ENCODE assay signal across 20 mouse cellular contexts in genomic region chrX:46538717-46539116, GRCm38 (mm10).
A peak's percentile ranks its signal among the peaks of the same experiment; 100 is the strongest.
DNase-seq lines count a peak whose midpoint lies in the region; ATAC-seq lines count a peak whose summit lies in the region.
"Had no signal": no experiment of that assay in that cellular context is flagged by ENCODE, and none has a peak within 500 bp of the region (broad histone marks: within the 10 kb centered on the region; RNA-seq: fewer than 3 reads in every experiment).

No protein-coding gene starts in this region.

- no peak overlapping the region for H3K4me2 ChIP-seq in forebrain, embryonic 13.5 days
- no peak overlapping the region for H3K4me2 ChIP-seq in forebrain, embryonic 12.5 days
- no peak overlapping the region for H3K4me2 ChIP-seq in forebrain, embryonic 15.5 days (replicated peaks)
- H3K4me2 ChIP-seq: embryonic facial prominence, embryonic 12.5 days had no signal

- H3K9me3 ChIP-seq in forebrain, embryonic 13.5 days (replicated peaks): no peaks in the 10 kb centered on the region
- no peaks in the 10 kb centered on the region for H3K9me3 ChIP-seq in forebrain, embryonic 12.5 days
- no peaks in the 10 kb centered on the region for H3K9me3 ChIP-seq in forebrain, embryonic 15.5 days
- no peaks in the 10 kb centered on the region for H3K9me3 ChIP-seq in forebrain, embryonic 10.5 days
- H3K9me3 ChIP-seq: embryonic facial prominence, embryonic 10.5 days; embryonic facial prominence, embryonic 12.5 days; G1E had no signal

- ATAC-seq in forebrain, embryonic 13.5 days: peak; percentile 41; the same call in 1 of the 2 replicates
- no peak for ATAC-seq in forebrain, embryonic 12.5 days (ENCODE audit: low FRiP score)
- ATAC-seq in forebrain, embryonic 15.5 days (replicated peaks): peak; percentile 48; the same call in 1 of the 2 replicates
- ATAC-seq: CD4-positive, CD25-positive, alpha-beta regulatory T cell, adult 4 months had no signal

- H3K27me3 ChIP-seq in forebrain, embryonic 13.5 days: no peaks in the 10 kb centered on the region
- no peaks in the 10 kb centered on the region for H3K27me3 ChIP-seq in forebrain, embryonic 12.5 days
- H3K27me3 ChIP-seq in forebrain, embryonic 15.5 days: no peaks in the 10 kb centered on the region
- no peaks in the 10 kb centered on the region for H3K27me3 ChIP-seq in forebrain, embryonic 10.5 days (ENCODE audit: poor library complexity, severe bottlenecking)
- H3K27me3 ChIP-seq: CH12.LX; embryonic facial prominence, embryonic 12.5 days had no signal

- no peak overlapping the region for H3K9ac ChIP-seq in forebrain, embryonic 13.5 days
- H3K9ac ChIP-seq in forebrain, embryonic 12.5 days: no peak overlapping the region
- H3K9ac ChIP-seq in forebrain, embryonic 15.5 days (replicated peaks): no peak overlapping the region
- H3K9ac ChIP-seq: embryonic facial prominence, embryonic 12.5 days had no signal

- no peak overlapping the region for H3K27ac ChIP-seq in forebrain, embryonic 13.5 days
- H3K27ac ChIP-seq in forebrain, embryonic 12.5 days: no peak overlapping the region
- no peak overlapping the region for H3K27ac ChIP-seq in forebrain, embryonic 15.5 days (replicated peaks)
- H3K27ac ChIP-seq in forebrain, embryonic 10.5 days: no peak overlapping the region
- H3K27ac ChIP-seq: embryonic facial prominence, embryonic 10.5 days; embryonic facial prominence, embryonic 12.5 days had no signal

- no peaks in the 10 kb centered on the region for H3K36me3 ChIP-seq in forebrain, embryonic 13.5 days (ENCODE audit: poor library complexity, severe bottlenecking)
- no peaks in the 10 kb centered on the region for H3K36me3 ChIP-seq in forebrain, embryonic 12.5 days (replicated peaks)
- no peaks in the 10 kb centered on the region for H3K36me3 ChIP-seq in forebrain, embryonic 15.5 days
- H3K36me3 ChIP-seq in forebrain, embryonic 10.5 days (replicated peaks): no peaks in the 10 kb centered on the region
- H3K36me3 ChIP-seq: embryonic facial prominence, embryonic 10.5 days; embryonic facial prominence, embryonic 12.5 days; G1E had no signal

- H3K4me1 ChIP-seq in forebrain, embryonic 13.5 days: no peaks in the 10 kb centered on the region
- no peaks in the 10 kb centered on the region for H3K4me1 ChIP-seq in forebrain, embryonic 12.5 days
- H3K4me1 ChIP-seq in forebrain, embryonic 15.5 days: no peaks in the 10 kb centered on the region
- H3K4me1 ChIP-seq in forebrain, embryonic 10.5 days: no peaks in the 10 kb centered on the region
- H3K4me1 ChIP-seq: embryonic facial prominence, embryonic 10.5 days; embryonic facial prominence, embryonic 12.5 days had no signal

- DNase-seq in forebrain, embryonic 10.5 days (ENCODE audit: extremely low spot score, low spot score): no peak
- DNase-seq in Muller cell, postnatal 12 days (ENCODE audit: inconsistent ontology term): peak; percentile 0
- DNase-seq in spleen, adult 12 weeks (ENCODE audit: low spot score): no peak
- DNase-seq: adrenal gland, adult 2 months; adrenal gland, postnatal 10 days; adrenal gland, postnatal 25 days; B cell, adult 2 months; cerebellum, adult 11-12 months; cerebellum, adult 2 months; cerebellum, adult 9-10 months; cerebellum, postnatal 10 days; cerebellum, postnatal 25 days had no signal

- no peak overlapping the region for H3K4me3 ChIP-seq in forebrain, embryonic 13.5 days
- no peak overlapping the region for H3K4me3 ChIP-seq in forebrain, embryonic 12.5 days (replicated peaks)
- no peak overlapping the region for H3K4me3 ChIP-seq in forebrain, embryonic 15.5 days
- no peak overlapping the region for H3K4me3 ChIP-seq in forebrain, embryonic 10.5 days
- H3K4me3 ChIP-seq: embryonic facial prominence, embryonic 10.5 days; embryonic facial prominence, embryonic 12.5 days had no signal
